Mouse (Mus musculus): ENCODE data around the gene Bcas1.

DNA sequence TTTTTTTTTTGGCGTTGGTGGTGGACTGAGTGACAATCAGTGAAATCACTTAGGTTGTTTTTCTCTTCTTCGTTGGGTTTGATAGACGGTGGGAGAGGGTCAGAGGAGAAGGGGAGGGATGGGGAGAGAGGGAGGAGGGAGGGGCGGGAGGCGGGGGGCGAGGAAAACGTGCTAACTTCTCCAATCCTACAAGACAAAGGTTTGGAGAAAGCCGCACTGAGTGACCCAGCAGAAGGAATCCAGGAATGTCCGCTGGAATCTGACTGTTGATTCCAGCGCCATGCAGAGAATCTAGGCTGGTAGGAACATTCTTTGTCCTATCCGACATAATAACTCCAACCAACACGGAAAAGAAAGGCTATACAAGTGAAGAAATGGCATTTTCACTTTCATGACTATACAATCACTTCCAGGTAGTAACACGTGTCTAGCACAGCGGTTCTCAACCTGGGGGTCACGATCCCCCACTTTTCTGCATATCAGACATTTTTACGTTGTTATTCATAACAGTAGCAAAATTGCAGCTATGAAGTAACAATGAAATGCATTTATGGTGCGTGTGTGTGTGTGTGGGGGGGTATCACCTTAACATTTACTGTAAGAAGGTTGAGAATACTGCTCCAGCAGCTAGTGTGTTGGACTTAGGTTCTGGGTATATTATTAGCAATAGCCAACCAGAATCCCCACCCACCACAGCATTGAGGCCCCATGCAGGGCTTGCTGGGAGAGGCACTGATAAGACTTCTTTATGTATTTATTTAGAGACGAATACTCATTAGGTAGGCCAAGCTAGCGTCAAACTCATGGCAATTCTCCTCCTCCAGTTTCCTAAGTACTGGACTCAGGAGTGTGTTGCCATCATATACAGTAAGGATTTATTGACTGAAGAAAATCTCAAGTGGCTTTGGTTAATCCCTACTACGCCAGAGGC, 107.8 kb downstream of the Bcas1 start:
- TF ChIP-seq CTCF (IDR thresholded peaks at IDR 0.05; ENCODE audit: low read depth) (no peak), EP300 (IDR thresholded peaks at IDR 0.05; ENCODE audit: low read depth) (no peak)
